Mouse (Mus musculus) thymus, postnatal 14 days (tissue): ENCODE measurements around the gene Tiam1.
A peak's percentile ranks its signal among the peaks of the same experiment; 100 is the strongest.

Source experiments
- DNase-seq: peaks from one replicate; pipeline ENCODE4 v3.0.0; 2021

The Tiam1 gene

DNA sequence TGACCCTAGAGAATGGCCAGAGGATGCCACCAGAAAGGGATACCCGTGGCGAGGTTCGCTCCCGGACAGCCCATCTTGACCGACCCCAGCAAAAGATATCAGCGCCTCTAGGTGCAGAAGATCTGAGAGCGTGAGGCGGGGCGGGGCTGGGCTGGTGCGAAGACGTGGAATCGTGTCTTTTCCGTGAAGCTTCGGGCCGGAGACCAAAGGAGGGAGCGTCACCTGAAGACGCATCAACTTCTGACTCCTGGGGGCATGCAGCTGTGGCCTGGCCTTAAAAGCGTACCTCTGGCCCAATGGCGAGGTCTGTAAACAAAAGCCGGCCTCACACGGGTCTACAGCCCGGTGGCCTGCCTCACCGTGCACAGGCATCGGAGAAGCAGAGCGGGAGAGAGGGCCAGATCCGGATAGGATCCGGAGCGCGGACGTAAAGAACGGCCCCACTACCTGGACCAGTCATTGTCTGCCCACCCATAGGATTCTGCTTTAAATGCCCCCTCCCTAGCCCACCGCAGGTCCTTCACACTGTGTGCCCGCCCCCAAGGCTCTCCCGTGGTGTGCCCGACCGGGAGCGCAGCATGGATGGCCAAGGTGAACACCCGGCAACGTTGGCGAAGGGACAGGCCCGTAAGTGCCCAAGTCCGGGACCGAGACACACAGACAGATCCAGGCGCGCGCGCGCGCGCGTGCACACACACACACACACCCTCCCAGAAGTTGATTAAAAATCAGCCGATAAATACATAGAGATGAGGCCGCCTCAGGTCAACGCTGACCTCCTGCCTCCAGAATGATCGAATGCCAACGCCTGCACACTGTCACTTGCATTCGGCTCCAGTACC, 774 bp downstream of the Tiam1 start:
- peak; percentile 66 for DNase-seq

- peak; percentile 41 for DNase-seq
Measured at GRCm38 (mm10) chr16:90142247-90142573, 1.4 kb downstream of the Tiam1 start.

- DNase-seq, result no peak
Measured at GRCm38 (mm10) chr16:90141556-90141955, 2.0 kb downstream of the Tiam1 start.

DNA sequence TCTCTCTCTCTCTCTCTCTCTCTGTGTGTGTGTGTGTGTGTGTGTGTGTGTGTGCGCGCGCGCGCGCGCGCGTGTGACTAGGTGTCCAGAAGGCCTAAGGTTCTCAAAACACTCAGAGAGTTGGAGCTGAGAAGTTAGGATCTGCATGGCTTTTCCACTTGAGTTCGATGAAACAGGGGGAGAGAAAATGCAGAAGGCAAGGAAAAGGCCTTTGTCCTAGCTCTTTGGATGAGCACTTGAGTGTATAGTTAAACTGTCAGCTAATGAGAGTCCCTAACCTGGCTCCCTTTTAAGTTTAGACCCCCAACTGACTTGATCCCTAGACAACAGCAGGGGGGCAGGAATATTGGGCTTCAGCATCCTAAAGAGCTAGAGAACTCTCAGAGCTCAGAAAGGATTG, 3.0 kb downstream of the Tiam1 start:
- no peak for DNase-seq

DNA sequence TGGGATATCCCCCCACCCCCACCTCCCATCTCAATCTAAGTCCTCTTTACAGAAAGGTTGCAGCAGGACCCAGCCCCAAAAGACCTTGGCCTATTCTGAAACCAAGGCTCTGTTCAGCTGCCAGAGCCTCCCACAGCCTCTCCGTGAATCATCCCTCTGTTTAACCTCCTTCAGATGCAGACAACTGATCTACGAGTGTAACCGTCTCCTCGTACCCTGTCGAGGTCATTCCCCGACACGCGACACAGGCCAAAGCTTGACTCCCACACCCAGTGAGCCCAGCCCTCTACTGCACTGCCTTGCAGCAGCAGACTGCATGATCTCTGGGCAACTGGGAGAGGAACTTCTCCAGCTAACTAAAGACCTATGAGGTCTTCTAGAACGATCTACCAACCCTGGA, 3.9 kb downstream of the Tiam1 start:
- no peak for DNase-seq

DNA sequence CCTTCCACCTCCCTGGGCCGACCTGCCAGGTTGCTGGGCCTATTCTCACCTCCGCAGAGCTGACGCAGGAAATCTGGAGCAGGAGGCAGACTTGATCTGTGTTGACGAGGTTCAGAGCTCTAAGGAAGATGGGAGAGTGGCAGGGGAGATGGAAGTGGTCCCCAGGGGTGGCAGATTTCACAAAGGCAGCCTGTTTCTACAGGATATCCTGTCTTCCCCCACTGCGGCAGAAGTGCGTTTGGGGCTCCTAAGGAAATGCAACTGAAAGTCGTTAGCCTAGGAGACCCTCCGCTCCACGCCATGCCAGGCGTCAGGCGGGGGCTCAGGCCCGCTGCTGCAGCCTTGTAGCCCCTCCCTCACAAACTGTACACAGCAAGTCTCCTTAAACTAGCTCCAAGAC, 5.4 kb downstream of the Tiam1 start:
- peak; percentile 62 for DNase-seq

GRCm38 (mm10) chr16:90137175-90137574, 6.4 kb downstream of the Tiam1 start:
- DNase-seq, result no peak

DNA sequence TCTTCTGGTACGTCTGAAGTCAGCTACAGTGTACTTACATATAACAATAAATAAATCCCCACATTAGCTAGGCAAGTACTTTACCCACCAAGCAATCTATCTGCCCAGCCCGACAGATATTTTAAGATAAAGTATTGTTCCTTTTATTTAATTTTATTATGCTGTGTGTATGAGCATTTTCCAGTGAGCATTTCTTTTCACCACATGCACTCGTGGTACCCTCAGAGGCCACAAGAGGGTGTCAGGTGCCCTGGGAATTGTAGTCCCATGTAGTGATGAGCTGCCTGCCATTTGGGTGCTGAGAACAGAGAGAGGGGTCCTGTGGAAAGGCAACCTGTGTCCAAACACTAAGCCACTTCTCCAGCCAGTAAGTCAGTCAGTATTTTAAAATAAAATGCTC, 8.0 kb downstream of the Tiam1 start:
- DNase-seq, result peak; percentile 23

DNA sequence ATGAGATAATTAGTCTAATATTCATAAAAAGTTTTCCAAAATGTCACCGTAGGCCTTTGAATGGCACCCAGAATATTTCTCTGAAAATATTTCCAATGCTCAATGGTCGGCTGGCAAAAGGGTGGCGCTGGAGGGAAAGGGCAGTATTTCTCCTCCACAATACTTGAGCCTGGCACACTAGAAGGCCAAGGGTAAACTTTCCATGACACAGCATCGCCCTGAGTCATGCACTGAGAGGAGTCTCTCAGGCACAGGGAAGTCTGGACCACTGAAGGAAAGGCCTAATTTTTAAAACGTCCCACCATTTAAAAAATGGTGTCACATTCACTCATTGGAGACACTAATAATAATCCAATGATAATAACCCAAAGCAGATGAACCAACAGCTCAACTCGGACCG, 9.2 kb downstream of the Tiam1 start:
- no peak for DNase-seq

GRCm38 (mm10) chr16:90132816-90133215, 10.8 kb downstream of the Tiam1 start:
- DNase-seq, result no peak

GRCm38 (mm10) chr16:90132331-90132730, 11.2 kb downstream of the Tiam1 start:
- DNase-seq, result no peak

DNA sequence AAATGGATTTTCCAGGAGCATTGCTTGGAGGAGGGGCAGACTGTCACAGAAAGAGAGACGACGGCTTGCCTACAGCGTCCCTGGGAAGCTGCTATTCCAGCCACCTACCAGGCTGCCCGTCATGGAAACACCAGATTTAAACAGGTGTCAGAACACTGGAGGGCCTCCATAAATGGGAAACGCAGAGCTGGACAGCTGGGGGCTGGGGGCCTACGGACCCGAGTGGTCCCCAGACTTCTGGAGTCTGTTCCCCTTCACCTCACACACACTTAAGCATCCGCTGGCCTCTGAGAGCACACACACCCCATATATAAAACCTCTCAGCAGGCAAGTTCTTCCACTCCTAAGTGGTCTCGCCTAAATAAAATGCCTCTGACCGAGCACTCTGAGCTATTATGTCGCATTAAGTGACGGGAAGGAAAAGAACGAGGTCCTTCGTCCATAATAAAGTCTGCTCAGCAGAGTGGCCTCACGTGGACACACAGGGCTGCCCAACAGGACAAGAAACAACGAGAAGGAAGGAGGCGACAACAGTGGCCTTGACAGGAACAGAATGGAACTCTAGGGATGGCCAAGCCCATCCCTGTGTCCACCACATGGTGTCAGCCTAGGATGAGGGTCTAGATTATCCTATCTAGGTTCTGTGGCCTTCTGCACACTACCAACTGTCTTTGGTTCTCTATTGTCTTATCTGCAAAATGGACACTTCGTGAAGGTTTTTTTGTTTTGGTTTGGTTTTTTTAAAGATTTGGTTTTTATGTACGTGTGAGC, 14.6 kb downstream of the Tiam1 start:
- DNase-seq, result no peak

GRCm38 (mm10) chr16:90128361-90128760, 15.2 kb downstream of the Tiam1 start:
- no peak for DNase-seq

DNA sequence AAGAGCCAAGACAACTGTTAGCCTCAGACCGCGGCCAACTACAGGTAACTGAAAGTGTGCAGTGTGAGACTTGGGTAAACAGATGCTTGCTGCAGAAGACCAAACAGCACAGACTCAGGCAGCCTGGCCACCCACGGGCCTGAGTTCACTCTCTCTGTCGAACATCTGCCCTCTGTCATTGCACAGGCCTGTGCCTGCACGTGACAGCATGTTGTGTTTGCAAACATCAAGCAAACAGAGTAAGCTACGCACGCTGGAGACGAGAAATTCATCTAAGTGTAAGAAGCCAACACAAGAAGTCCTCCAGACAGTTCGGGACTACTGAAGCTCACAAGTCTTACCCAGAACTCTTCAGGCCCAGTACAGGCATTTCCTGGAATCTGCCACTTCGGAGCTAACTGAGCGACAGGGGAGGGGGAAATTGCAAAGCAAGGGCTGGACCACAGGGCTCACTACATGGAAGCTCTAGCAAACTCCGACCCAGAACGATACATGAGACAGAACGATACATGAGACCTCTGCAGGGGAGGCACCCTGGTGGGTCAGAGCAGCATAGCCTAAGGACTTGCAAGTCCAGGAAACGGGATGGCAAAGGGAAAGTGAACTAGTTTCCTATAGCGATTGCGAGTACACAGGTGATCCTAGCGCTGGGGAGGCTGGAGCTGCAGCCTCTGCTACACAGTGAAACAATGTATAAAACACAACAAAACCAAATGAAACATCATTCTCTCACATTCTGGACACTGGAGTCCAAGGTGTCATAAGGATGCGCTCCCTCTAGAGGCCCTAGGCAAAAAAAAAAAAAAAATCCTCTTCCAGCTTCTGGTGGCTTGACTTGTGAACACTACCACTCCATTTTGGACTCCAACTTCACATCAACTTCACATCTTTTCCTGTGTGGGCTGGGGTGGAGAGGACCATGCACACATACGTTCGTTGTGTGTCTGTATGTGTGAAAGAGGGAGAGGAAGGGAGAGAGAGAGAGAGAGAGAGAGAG, 18.0 kb downstream of the Tiam1 start:
- DNase-seq, result no peak

- DNase-seq, result no peak
Measured at GRCm38 (mm10) chr16:90123091-90123490, 20.5 kb downstream of the Tiam1 start.

DNA sequence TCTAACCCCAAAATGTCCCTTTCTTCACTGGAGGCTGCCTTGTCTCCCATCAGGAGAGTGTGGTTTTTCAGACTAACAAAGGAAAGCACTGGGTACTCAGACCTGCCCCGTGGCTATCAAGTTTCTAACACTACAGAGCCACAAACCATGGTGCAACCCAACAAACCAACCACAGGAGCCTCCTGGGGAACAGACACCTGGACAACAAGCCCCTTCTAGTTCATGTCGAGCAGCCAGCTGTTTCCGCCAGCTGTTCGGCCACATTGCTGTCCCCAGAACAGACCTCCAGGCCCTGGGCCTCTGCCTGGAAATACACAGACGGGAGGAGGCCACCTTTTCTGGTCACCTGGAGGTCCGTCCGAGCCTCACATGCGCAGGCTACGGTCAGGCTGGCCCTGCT, 21.1 kb downstream of the Tiam1 start:
- DNase-seq, result no peak

GRCm38 (mm10) chr16:90121799-90122198, 21.8 kb downstream of the Tiam1 start:
- no peak for DNase-seq

DNA sequence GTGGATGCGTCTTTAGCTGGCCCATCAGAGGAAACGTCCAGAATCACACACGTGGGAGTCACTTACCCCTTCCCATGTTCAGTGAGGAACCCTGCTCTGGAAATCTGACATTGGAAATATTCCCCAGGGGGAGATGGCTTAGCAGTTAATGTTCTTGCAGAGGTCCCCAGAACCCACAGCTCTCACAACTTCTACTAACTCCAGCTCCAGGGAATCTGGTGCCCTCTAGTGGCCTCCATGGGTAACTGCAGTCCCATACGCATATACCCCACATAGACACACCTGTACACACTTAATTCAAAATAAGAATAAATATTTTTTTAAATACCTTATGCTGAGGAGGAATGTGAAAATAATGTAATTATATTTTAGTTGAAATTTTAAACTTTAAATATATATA, 23.6 kb downstream of the Tiam1 start:
- no peak for DNase-seq

- DNase-seq, result no peak
Measured at GRCm38 (mm10) chr16:90116637-90117182, 26.9 kb downstream of the Tiam1 start.

- DNase-seq, result no peak
Measured at GRCm38 (mm10) chr16:90112577-90113155, 30.9 kb downstream of the Tiam1 start.

- peak; percentile 34 for DNase-seq
Measured at GRCm38 (mm10) chr16:90109500-90109899, 34.1 kb downstream of the Tiam1 start.

DNA sequence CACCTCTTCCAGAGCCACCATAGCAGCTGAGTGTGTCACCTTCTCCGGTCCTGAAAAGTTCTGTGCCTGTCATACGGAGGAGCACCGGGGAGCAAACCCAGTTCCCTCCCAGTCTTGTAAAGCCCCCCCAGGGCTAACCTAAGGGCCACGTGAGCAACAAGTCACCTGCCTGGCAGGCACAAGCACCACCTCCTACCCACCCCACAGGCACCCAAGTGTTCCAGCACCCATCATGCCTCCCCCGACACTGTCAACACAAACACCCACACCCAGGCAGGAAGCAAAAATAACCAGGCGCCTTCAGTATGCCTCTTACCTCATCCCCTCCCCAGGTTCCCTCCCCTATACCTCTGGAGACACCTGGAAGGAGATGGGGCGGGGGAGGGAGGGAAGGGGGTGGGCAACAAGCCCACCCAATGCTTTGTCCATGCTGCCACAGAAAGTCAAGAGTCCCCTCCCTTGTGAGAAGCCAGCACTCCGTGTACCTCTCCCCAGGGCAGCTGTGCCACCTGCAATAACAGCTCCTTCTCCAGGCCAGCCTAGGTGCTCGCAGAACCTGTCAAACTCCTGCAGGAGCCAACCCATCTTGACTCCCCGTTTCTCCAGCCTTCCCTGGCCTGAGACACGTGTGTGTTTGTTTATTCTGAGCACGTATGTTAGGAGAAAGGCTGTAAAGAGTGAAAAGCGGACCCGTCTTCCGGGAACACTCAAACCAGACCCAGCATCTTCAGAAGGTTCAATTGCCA, 38.7 kb downstream of the Tiam1 start:
- DNase-seq, result peak; percentile 28
